Mouse (Mus musculus): Measurements from ENCODE around the gene 2610028H24Rik.

DNA sequence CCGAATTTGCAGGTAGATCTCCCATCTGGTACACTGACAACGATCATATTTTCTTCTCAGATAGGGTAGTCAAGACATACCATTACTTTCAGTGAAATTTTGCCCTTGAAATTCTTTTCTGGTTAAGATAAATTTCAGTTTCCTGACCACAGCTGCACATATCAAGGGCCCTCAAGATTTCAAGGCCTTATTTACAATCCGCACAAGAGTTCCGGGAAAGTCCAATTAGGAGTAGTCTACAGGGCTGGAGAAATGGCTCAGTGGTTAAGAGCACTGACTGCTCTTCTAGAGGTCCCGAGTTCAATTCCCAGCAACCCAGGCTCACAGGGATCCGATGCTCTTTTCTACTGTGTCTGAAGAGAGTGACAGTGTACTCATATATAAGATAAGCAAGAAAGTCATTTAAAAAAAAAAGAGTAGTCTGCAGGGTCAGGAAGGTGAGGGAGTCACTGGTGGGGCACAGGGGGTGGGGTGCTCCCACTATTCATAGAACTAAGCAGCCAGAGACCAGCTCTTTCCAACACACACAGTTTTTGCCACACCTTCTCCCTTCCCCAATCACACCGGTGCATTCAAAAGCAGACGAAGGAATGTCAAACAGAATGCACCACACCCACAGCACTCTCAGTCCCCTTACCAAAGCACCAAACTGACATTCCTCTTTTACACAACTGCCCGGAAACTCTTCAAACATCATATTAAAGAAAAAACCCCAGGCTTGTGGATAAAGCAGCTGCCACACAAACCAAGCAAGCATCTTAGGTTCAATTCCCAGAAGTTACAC lies 9.6 kb upstream of the 2610028H24Rik start:
- TF ChIP-seq CTCF (conservative IDR thresholded peaks at IDR 0.05 in 1 of 2, IDR thresholded peaks at IDR 0.05 in 1 of 2; ENCODE audit: low read depth in 2 of 2, low read length in 2 of 2) (no peak), POLR2A (IDR thresholded peaks at IDR 0.05; ENCODE audit: low read depth, low read length) (no peak), MAX (IDR thresholded peaks at IDR 0.05; ENCODE audit: low read length) (no peak), ELF1 (IDR thresholded peaks at IDR 0.05; ENCODE audit: low read depth, low read length) (no peak), ZNF384 (IDR thresholded peaks at IDR 0.05; ENCODE audit: low read depth, low read length) (no peak)
